Mouse (Mus musculus) CH12.LX (cell line): ENCODE measurements around the gene Cmklr1. TPM values are rescaled to one million over a fixed set of nuclear protein-coding genes. Genes with fewer than 3 reads are reported as not detected.
A peak's percentile ranks its signal among the peaks of the same experiment; 100 is the strongest.

Experiments
- DNase-seq: peaks from one replicate; pipeline ENCODE4 v3.0.0-alpha.2; 2013; ENCODE audit errors: extremely low read depth
- H3K27ac ChIP-seq: 2 replicates; pipeline ENCODE4 v1.5.1; 2012; ENCODE audit warnings: low read depth, mild to moderate bottlenecking, control low read depth, moderate library complexity; ENCODE audit not compliant: insufficient read depth
- H3K27me3 ChIP-seq: replicated peaks from 2 replicates; pipeline ENCODE3; 2012; ENCODE audit warnings: inconsistent platforms
- H3K36me3 ChIP-seq, 2 experiments: replicated peaks in 1 of 2; 2 replicates each; pipeline versions ENCODE3 to v1.6.1; 2012; ENCODE audit warnings: inconsistent platforms in 1 of 2, low read length in 1 of 2, mild to moderate bottlenecking in 1 of 2, mixed read lengths in 1 of 2, moderate library complexity in 1 of 2; ENCODE audit not compliant: control insufficient read depth in 1 of 2, insufficient read depth in 1 of 2
- H3K4me1 ChIP-seq, 2 experiments: 2 replicates each; pipeline ENCODE4 v1.6.1; 2012; ENCODE audit warnings: inconsistent platforms in 1 of 2, moderate library complexity in 1 of 2; ENCODE audit not compliant: insufficient read depth in 2 of 2, control insufficient read depth in 1 of 2
- H3K4me2 ChIP-seq: 2 replicates; pipeline ENCODE4 v1.6.1; 2012; ENCODE audit warnings: low read depth, mild to moderate bottlenecking, control low read depth; ENCODE audit not compliant: poor library complexity, insufficient read depth, severe bottlenecking
- H3K4me3 ChIP-seq, 3 experiments: fragments of 150-350 bp in 1 of 3; sonication (generic) in 1 of 3; replicated peaks in 1 of 3; 2 replicates each; pipeline versions ENCODE3 to v1.5.1; 2011 to 2012; ENCODE audit warnings: low read depth in 2 of 3, low read length in 2 of 3, mild to moderate bottlenecking in 2 of 3, moderate library complexity in 2 of 3, control low read depth in 1 of 3, improper control_type of control experiment in 1 of 3, inconsistent platforms in 1 of 3, mixed read lengths in 1 of 3; ENCODE audit not compliant: poor library complexity in 1 of 3
- H3K79me2 ChIP-seq: replicated peaks from 2 replicates; pipeline ENCODE4 v1.6.1; 2012; ENCODE audit warnings: mild to moderate bottlenecking, moderate library complexity; ENCODE audit not compliant: control insufficient read depth, poor library complexity, insufficient read depth, severe bottlenecking; ENCODE audit errors: extremely low read depth
- H3K9ac ChIP-seq: 2 replicates; pipeline ENCODE4 v1.6.1; 2012; ENCODE audit warnings: low read depth, mild to moderate bottlenecking, control low read depth, moderate library complexity; ENCODE audit not compliant: insufficient read depth
- H3K9me3 ChIP-seq: replicated peaks from 2 replicates; pipeline ENCODE3; 2012; ENCODE audit warnings: low read length, inconsistent platforms, mixed read lengths
- CTCF ChIP-seq, 2 experiments: IDR thresholded peaks in 1 of 2; conservative IDR thresholded peaks in 1 of 2; 2 replicates each; pipeline ENCODE4 v1.5.1; 2011 to 2012; ENCODE audit warnings: low read depth in 2 of 2, low read length in 2 of 2, improper control_type of control experiment in 1 of 2, inconsistent platforms in 1 of 2, mild to moderate bottlenecking in 1 of 2, moderate library complexity in 1 of 2
- E2F4 ChIP-seq: IDR thresholded peaks from 2 replicates; pipeline ENCODE4 v1.6.1; 2011; ENCODE audit warnings: low read depth, low read length, improper control_type of control experiment; ENCODE audit not compliant: insufficient replicate concordance
- HCFC1 ChIP-seq: IDR thresholded peaks from 2 replicates; pipeline ENCODE4 v1.6.1; 2012; ENCODE audit warnings: low read depth, mild to moderate bottlenecking, inconsistent platforms, low read length, improper control_type of control experiment
- MAFK ChIP-seq: IDR thresholded peaks from 2 replicates; pipeline ENCODE4 v1.6.1; 2011; ENCODE audit warnings: low read length, improper control_type of control experiment; ENCODE audit not compliant: insufficient replicate concordance
- MAX ChIP-seq: IDR thresholded peaks from 2 replicates; pipeline ENCODE4 v1.6.1; 2011; ENCODE audit warnings: low read length, improper control_type of control experiment
- MXI1 ChIP-seq: IDR thresholded peaks from 2 replicates; pipeline ENCODE4 v1.6.1; 2011; ENCODE audit warnings: mild to moderate bottlenecking, low read depth, low read length, improper control_type of control experiment
- NELFE ChIP-seq: IDR thresholded peaks from 2 replicates; pipeline ENCODE4 v1.6.1; 2011; ENCODE audit warnings: low read depth, low read length, improper control_type of control experiment
- NRF1 ChIP-seq: IDR thresholded peaks from 2 replicates; pipeline ENCODE4 v1.6.1; 2014; ENCODE audit warnings: low read depth, mild to moderate bottlenecking, inconsistent platforms, low read length, improper control_type of control experiment, moderate library complexity
- PAX5 ChIP-seq: IDR thresholded peaks from 2 replicates; pipeline ENCODE4 v1.6.1; 2012; ENCODE audit warnings: low read length, inconsistent platforms, mixed read lengths
- POLR2AphosphoS2 ChIP-seq: IDR thresholded peaks from 2 replicates; pipeline ENCODE4 v1.6.1; 2011; ENCODE audit warnings: low read depth, low read length, improper control_type of control experiment
- RCOR1 ChIP-seq: conservative IDR thresholded peaks from 2 replicates; pipeline ENCODE4 v1.6.1; 2012; ENCODE audit warnings: low read depth, mild to moderate bottlenecking, inconsistent platforms, low read length, improper control_type of control experiment
- UBTF ChIP-seq: IDR thresholded peaks from 2 replicates; pipeline ENCODE4 v1.6.1; 2012; ENCODE audit warnings: low read depth, mild to moderate bottlenecking, inconsistent platforms, low read length, improper control_type of control experiment, moderate library complexity
- ZNF384 ChIP-seq: IDR thresholded peaks from 2 replicates; pipeline ENCODE4 v1.6.1; 2012; ENCODE audit warnings: low read depth, low read length, improper control_type of control experiment, inconsistent platforms
- dilution Hi-C: fragments of 300-500 bp; cut with MboI; formaldehyde crosslinking; loops from 2 replicates; pipeline ENCODE4 v1.14.3; 2020; ENCODE audit warnings: low sequenced_read_pairs; ENCODE audit not compliant: extremely low pct_unique_long_range_greater_than_20kb, extremely low pct_ligation_motif_present
- in situ Hi-C: fragments of 300-500 bp; cut with MboI; formaldehyde crosslinking; loops from 3 replicates; pipeline ENCODE4 v1.14.3; 2019; ENCODE audit warnings: low sequenced_read_pairs, low pct_ligation_motif_present, low pct_unique_long_range_greater_than_20kb, mixed read lengths
- polyA plus RNA-seq: library from polyadenylated mRNA; unstranded; fragments of >175 nt; gene quantifications from 2 replicates; pipeline ENCODE4 v1.2.1, GENCODE M21; 2012; ENCODE audit warnings: low read depth; ENCODE audit not compliant: insufficient read length
- total RNA-seq, 2 experiments: library from RNA; depleted of rRNA; stranded (reverse); fragments of 300-350 nt in 1 of 2; fragments of >200 nt in 1 of 2; gene quantifications; 2 replicates each; pipeline ENCODE4 v1.2.3; 2012 to 2014

Cmklr1 gene
- total and polyA plus RNA-seq, 3 experiments: not detected

DNA sequence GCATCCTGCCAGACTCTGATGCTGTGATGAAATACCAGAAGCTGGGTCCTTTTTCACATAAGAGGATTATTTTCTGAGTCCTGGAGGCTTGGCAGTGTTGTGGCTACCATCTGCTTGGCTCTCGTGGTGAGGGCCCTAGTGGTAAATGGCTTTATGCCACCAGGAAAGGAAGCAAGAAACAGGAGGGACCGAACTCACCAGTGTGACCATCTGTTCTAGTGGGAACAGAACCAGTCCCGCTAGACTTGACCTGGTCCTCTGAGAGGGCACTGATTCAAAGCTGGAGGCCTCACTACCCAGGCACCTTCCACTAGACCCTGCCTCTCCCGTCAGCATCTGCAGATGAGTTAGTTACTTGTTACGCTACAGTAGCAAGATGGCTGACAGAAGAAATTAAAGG lies 33.0 kb upstream of the Cmklr1 start:
- H3K4me1 ChIP-seq: peaks cover 0 to 2% of the 10 kb centered on the region in 2 experiments; a peak in 1 of 4 replicates
- no peak for TF ChIP-seq UBTF
- no peak for TF ChIP-seq HCFC1
- no peak for TF ChIP-seq RCOR1
- no peak for TF ChIP-seq CTCF (conservative IDR thresholded peaks at IDR 0.05 in 1 of 2, IDR thresholded peaks at IDR 0.05 in 1 of 2; ENCODE audit: low read depth in 2 of 2, low read length in 2 of 2)
- TF ChIP-seq POLR2AphosphoS2: no peak
- no peak for TF ChIP-seq MXI1
- TF ChIP-seq PAX5: no peak
- TF ChIP-seq ZNF384: no peak
- TF ChIP-seq, all 38 proteins: peak for 0
- H3K9me3 ChIP-seq: peaks cover 5% of the 10 kb centered on the region
- H3K9ac ChIP-seq: no peak overlapping the region
- dilution Hi-C loops: no loop called here
- H3K27ac ChIP-seq: no peak overlapping the region
- H3K79me2 ChIP-seq: no peaks in the 10 kb centered on the region
- peaks cover 46% of the 10 kb centered on the region for H3K27me3 ChIP-seq
- DNase-seq: no peak
- in situ Hi-C loops: no loop called here
- H3K4me2 ChIP-seq: no peak overlapping the region
- H3K36me3 ChIP-seq: no peaks in the 10 kb centered on the region
- H3K4me3 ChIP-seq: no peak overlapping the region

DNA sequence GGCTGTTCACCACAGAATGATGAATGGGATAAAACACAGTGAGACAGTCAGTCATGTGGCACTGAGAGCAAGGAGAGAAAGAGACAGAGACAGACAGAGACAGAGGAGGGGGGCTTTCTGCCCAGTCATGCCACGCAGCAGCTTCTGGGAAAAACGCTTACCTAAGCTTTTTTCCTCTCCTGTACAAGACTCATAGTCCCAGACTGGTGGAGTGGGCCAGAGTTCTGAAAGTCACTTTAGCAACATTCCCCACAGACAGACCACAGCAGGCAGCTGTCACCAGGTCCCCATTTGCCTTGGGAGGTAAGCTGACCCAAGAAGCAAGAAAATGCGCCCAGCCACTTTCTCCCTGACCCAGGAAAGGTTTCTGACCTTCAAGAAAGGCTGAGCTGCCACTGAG lies 32.2 kb upstream of the Cmklr1 start:
- no peak for DNase-seq
- TF ChIP-seq NELFE (no peak), MAFK (peak; percentile 74; the same call in 1 of the 2 replicates)
- H3K27ac ChIP-seq: no peak overlapping the region
- H3K9me3 ChIP-seq: peaks cover 4% of the 10 kb centered on the region
- H3K4me2 ChIP-seq: no peak overlapping the region
- dilution Hi-C loops (no loop called here), in situ Hi-C loops (no loop called here)
- H3K27me3 ChIP-seq: peaks cover 46% of the 10 kb centered on the region
- H3K4me1 ChIP-seq: no peaks in the 10 kb centered on the region
- H3K36me3 ChIP-seq: no peaks in the 10 kb centered on the region
- H3K79me2 ChIP-seq: no peaks in the 10 kb centered on the region
- H3K9ac ChIP-seq: no peak overlapping the region
- H3K4me3 ChIP-seq: no peak overlapping the region

DNA sequence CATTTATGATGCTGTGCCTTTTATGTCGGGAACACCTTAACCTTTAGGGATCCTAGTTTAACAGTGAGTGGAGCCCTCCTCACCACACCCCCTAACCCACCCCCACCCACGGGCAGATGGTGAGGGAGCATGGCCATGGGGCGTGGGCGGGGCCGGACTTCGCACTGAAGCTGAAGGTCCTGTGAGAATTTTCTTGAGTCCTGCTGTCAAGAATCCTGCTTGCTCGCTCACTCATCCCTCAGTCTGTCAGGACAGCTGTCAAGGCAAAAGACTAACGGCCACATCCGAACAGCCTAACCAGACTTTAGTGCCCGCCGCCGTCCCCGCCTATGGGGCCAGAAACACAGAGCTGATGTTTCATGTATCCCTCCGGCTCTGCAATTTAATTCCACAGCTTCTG lies 31.0 kb upstream of the Cmklr1 start:
- Histone ChIP-seq H3K9me3 (peaks cover 3% of the 10 kb centered on the region), H3K27ac (no peak overlapping the region), H3K36me3 (no peaks in the 10 kb centered on the region), H3K9ac (no peak overlapping the region), H3K4me2 (no peak overlapping the region), H3K79me2 (no peaks in the 10 kb centered on the region), H3K4me3 (no peak overlapping the region), H3K4me1 (no peaks in the 10 kb centered on the region), H3K27me3 (peaks cover 52% of the 10 kb centered on the region)
- DNase-seq: no peak
- in situ Hi-C loops (no loop called here), dilution Hi-C loops (no loop called here)
- TF ChIP-seq E2F4 (no peak), POLR2AphosphoS2 (no peak), MAX (no peak), NRF1 (no peak), HCFC1 (no peak)
